Mouse (Mus musculus) hindbrain, embryonic 11.5 days (tissue): ENCODE results near the gene Aldh8a1. TPM values are rescaled to one million over a fixed set of nuclear protein-coding genes. Genes with fewer than 3 reads are reported as not detected.

ENCODE experiments used
- ATAC-seq: fragments of 200-750 bp; cut with Nextera tagmentation; 2 replicates; pipeline ENCODE4 v1.8.0; 2017; ENCODE audit warnings: mild to moderate bottlenecking, moderate TSS enrichment, moderate library complexity; ENCODE audit not compliant: low FRiP score
- DNase-seq: peaks from one replicate; pipeline ENCODE4 v3.0.0-alpha.2; 2015; ENCODE audit warnings: low spot score
- H3K27ac ChIP-seq: fragments of 300-500 bp; sonication (generic); 2 replicates; pipeline ENCODE4 v1.5.1; 2014; ENCODE audit warnings: mild to moderate bottlenecking, low read depth, low read length
- H3K27me3 ChIP-seq: fragments of 300-500 bp; sonication (generic); 2 replicates; pipeline ENCODE4 v1.6.1; 2014; ENCODE audit warnings: mild to moderate bottlenecking, low read length, moderate library complexity, mixed read lengths; ENCODE audit not compliant: control insufficient read depth, insufficient read depth
- H3K36me3 ChIP-seq: fragments of 300-500 bp; sonication (generic); 2 replicates; pipeline ENCODE4 v1.6.1; 2014; ENCODE audit warnings: mild to moderate bottlenecking, low read length, moderate library complexity, mixed read lengths; ENCODE audit not compliant: control insufficient read depth, insufficient read depth
- H3K4me1 ChIP-seq: fragments of 300-500 bp; sonication (generic); replicated peaks from 2 replicates; pipeline ENCODE4 v1.6.1; 2014; ENCODE audit warnings: low read length, mixed read lengths; ENCODE audit not compliant: control insufficient read depth, insufficient read depth
- H3K4me2 ChIP-seq: fragments of 300-500 bp; sonication (generic); replicated peaks from 2 replicates; pipeline ENCODE4 v1.6.1; 2014; ENCODE audit warnings: mild to moderate bottlenecking, low read depth, low read length
- H3K4me3 ChIP-seq: fragments of 300-500 bp; sonication (generic); 2 replicates; pipeline ENCODE4 v1.5.1; 2014; ENCODE audit warnings: low read depth, low read length
- H3K9ac ChIP-seq: fragments of 300-500 bp; sonication (generic); 2 replicates; pipeline ENCODE4 v1.6.1; 2014; ENCODE audit warnings: low read depth, low read length
- H3K9me3 ChIP-seq: fragments of 300-500 bp; sonication (generic); 2 replicates; pipeline ENCODE4 v1.6.1; 2016; ENCODE audit warnings: low read length; ENCODE audit not compliant: control insufficient read depth
- WGBS: fragments of 180-500 bp; shearing (Covaris S2); extraction: QIAGEN DNeasy Blood & Tissue Kit; methylation state at CpG from one replicate; pipeline ENCODE4 v1.1.7; 2014; 5-methylcytosine and 5-hydroxymethylcytosine counted together
- polyA plus RNA-seq: library from polyadenylated mRNA; unstranded; fragments of >200 nt; fragmentation: Nextera tagmentation; extraction: Ambion mirVana; gene quantifications from 2 replicates; pipeline ENCODE4 v1.2.1, GENCODE M21; 2014

Aldh8a1 gene
- polyA plus RNA-seq, 1 experiment from 2014 or later: 0.12 TPM

- 94% methylated on average over 4 of the region's 4 CpGs for WGBS
- H3K4me3 ChIP-seq: no peak overlapping the region
- no peak overlapping the region for H3K9ac ChIP-seq
Measured at GRCm38 (mm10) chr10:21363297-21363696, 13.8 kb upstream of the Aldh8a1 start.

DNA sequence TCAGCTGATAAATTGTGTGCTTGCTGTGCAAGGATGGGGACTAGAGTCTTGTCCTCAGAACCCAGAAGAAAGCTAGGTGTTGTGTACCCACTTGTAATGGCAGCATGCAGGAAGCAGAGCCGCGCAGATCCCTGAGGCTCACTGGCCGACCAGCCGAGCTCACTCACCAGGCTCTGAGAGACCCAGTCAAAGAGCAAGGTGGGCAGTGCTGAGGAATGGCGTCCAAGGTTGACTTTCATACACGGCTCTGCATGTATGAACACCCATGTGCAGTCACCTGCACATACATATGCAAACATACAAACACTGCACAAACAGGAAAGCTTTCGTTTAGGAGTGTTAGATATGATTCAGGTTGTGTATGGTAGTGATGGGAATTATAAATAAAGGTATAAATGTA, 12.1 kb upstream of the Aldh8a1 start:
- 0 out of 2 replicates have a peak, but pooled peaks cover 8% of the 10 kb centered on the region for H3K36me3 ChIP-seq
- no peak for ATAC-seq
- no peak overlapping the region for H3K4me3 ChIP-seq
- H3K27me3 ChIP-seq: no peaks in the 10 kb centered on the region
- no peak overlapping the region for H3K27ac ChIP-seq
- H3K4me1 ChIP-seq: no peaks in the 10 kb centered on the region
- DNase-seq: no peak
- no peak overlapping the region for H3K4me2 ChIP-seq
- 94% methylated on average over 7 of the region's 7 CpGs for WGBS
- H3K9me3 ChIP-seq: no peaks in the 10 kb centered on the region
- H3K9ac ChIP-seq: no peak overlapping the region

More at GRCm38 (mm10) chr10:21363297-21363696, 13.8 kb upstream of the Aldh8a1 start:
- Histone ChIP-seq H3K4me2 (no peak overlapping the region), H3K9me3 (no peaks in the 10 kb centered on the region), H3K27me3 (no peaks in the 10 kb centered on the region), H3K36me3 (0 out of 2 replicates have a peak, but pooled peaks cover 4% of the 10 kb centered on the region), H3K27ac (no peak overlapping the region), H3K4me1 (no peaks in the 10 kb centered on the region)
- ATAC-seq (no peak), DNase-seq (no peak)

GRCm38 (mm10) chr10:21365897-21366296, 11.2 kb upstream of the Aldh8a1 start:
- Histone ChIP-seq H3K9me3 (no peaks in the 10 kb centered on the region), H3K9ac (no peak overlapping the region), H3K27me3 (no peaks in the 10 kb centered on the region), H3K27ac (no peak overlapping the region), H3K4me3 (no peak overlapping the region), H3K36me3 (0 out of 2 replicates have a peak, but pooled peaks cover 6% of the 10 kb centered on the region), H3K4me2 (no peak overlapping the region), H3K4me1 (no peaks in the 10 kb centered on the region)
- DNase-seq (no peak), ATAC-seq (no peak)
- 80% methylated on average over 4 of the region's 4 CpGs for WGBS

GRCm38 (mm10) chr10:21366471-21366870, 10.6 kb upstream of the Aldh8a1 start:
- 63% methylated on average over 3 of the region's 3 CpGs for WGBS
- H3K36me3 ChIP-seq: 0 out of 2 replicates have a peak, but pooled peaks cover 6% of the 10 kb centered on the region

DNA sequence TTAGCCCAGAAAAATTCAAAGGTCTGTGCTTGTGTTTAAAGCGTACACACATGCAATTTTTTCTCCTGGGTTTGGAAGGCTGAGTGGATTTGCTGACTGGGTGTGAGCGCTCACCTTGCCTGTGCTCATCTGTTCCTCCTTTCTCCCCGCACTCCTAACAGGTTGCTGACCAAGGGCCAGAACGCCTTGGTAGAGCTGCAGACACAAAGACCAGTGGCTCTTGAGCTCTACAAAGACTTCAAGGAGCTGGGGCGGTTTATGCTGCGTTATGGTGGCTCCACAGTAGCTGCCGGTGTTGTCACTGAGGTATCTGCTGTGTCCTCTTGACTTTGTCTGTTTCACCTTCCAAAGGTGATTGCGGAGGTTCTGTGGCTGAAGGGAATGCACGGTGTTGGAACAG, 9.6 kb upstream of the Aldh8a1 start:
- Histone ChIP-seq H3K9ac (no peak overlapping the region), H3K4me1 (no peaks in the 10 kb centered on the region), H3K27me3 (no peaks in the 10 kb centered on the region), H3K4me2 (no peak overlapping the region), H3K4me3 (no peak overlapping the region), H3K27ac (no peak overlapping the region), H3K36me3 (0 out of 2 replicates have a peak, but pooled peaks cover 6% of the 10 kb centered on the region), H3K9me3 (no peaks in the 10 kb centered on the region)
- ATAC-seq (no peak), DNase-seq (no peak)
- WGBS: 95% methylated on average over 9 of the region's 9 CpGs

More at GRCm38 (mm10) chr10:21366471-21366870, 10.6 kb upstream of the Aldh8a1 start:
- Histone ChIP-seq H3K9ac (no peak overlapping the region), H3K9me3 (no peaks in the 10 kb centered on the region), H3K27ac (no peak overlapping the region), H3K4me1 (no peaks in the 10 kb centered on the region), H3K27me3 (no peaks in the 10 kb centered on the region), H3K4me3 (no peak overlapping the region), H3K4me2 (no peak overlapping the region)
- ATAC-seq (no peak), DNase-seq (no peak)

GRCm38 (mm10) chr10:21369586-21369985, 7.5 kb upstream of the Aldh8a1 start:
- no peak for DNase-seq
- no peaks in the 10 kb centered on the region for H3K9me3 ChIP-seq
- no peak overlapping the region for H3K4me3 ChIP-seq
- H3K27me3 ChIP-seq: no peaks in the 10 kb centered on the region
- H3K9ac ChIP-seq: no peak overlapping the region
- H3K4me1 ChIP-seq: no peaks in the 10 kb centered on the region
- H3K36me3 ChIP-seq: 0 out of 2 replicates have a peak, but pooled peaks cover 6% of the 10 kb centered on the region
- 81% methylated on average over 2 of the region's 2 CpGs for WGBS
- no peak for ATAC-seq
- H3K4me2 ChIP-seq: no peak overlapping the region
- H3K27ac ChIP-seq: no peak overlapping the region

DNA sequence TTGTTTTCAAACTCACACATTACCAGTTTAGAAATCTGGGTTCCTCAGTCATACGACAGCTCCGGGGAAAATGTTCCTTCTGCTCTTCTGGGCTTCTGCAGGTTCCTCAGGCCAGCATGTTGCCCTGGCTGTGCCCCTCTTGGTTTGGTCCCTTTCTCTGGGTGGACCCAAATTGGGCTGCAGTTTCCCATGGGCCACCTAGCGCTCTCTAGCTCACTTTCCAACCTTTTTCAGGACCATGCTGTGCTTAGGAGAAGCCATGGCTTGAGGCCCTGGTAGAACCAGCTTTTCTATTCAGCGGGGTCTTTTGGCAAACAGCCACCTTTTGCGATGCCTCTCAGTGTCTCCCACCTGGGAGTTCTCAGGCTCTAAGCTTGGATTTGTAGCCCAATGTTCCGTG, 4.8 kb upstream of the Aldh8a1 start:
- no peak for DNase-seq
- no peaks in the 10 kb centered on the region for H3K4me1 ChIP-seq
- H3K4me3 ChIP-seq: no peak overlapping the region
- no peak overlapping the region for H3K9ac ChIP-seq
- H3K36me3 ChIP-seq: 0 out of 2 replicates have a peak, but pooled peaks cover 6% of the 10 kb centered on the region
- H3K4me2 ChIP-seq: no peak overlapping the region
- H3K27me3 ChIP-seq: no peaks in the 10 kb centered on the region
- H3K9me3 ChIP-seq: no peaks in the 10 kb centered on the region
- ATAC-seq: no peak
- WGBS: 93% methylated on average over 6 of the region's 6 CpGs
- H3K27ac ChIP-seq: no peak overlapping the region

DNA sequence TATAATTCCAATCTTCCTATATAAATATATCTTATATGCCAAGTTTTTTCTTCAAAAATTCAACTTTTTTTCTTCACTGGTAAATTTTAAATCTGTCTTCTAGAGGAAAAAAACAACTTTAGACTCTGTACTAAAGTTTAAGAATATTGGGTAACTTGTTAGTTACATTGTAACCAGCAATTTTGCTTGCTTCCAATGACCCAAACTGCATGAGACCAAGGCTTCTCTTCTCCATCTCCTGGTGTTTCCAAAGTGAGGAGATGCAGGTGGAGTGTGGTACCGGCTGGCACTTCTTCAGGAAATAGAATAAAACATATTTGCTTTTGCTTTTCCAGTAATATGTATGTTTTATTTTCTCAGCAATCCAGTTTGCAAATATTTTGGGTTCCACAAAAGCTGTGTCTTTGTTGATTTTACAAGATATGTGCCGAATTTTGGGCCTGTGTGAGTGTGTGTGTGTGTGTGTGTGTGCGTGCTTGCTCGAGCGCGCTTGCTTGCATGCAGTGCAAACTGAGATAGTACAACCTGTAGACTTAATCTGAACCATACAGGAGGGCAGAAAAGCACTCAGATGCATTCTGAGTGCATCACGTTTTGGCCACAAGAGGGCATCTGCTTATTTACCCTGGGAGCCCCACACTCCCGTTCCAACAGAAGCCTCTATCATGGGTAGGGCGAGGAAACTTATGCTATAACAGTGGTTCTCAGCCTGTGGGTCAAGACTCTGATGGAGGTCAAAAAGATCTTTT, 1.3 kb downstream of the Aldh8a1 start:
- DNase-seq: peak; percentile 22
- Histone ChIP-seq H3K4me1 (no peaks in the 10 kb centered on the region), H3K27ac (no peak overlapping the region), H3K4me3 (no peak overlapping the region), H3K4me2 (no peak overlapping the region), H3K27me3 (no peaks in the 10 kb centered on the region), H3K9me3 (no peaks in the 10 kb centered on the region), H3K9ac (no peak overlapping the region), H3K36me3 (no peaks in the 10 kb centered on the region)
- 72% methylated on average over 9 of the region's 9 CpGs for WGBS
- no peak for ATAC-seq

DNA sequence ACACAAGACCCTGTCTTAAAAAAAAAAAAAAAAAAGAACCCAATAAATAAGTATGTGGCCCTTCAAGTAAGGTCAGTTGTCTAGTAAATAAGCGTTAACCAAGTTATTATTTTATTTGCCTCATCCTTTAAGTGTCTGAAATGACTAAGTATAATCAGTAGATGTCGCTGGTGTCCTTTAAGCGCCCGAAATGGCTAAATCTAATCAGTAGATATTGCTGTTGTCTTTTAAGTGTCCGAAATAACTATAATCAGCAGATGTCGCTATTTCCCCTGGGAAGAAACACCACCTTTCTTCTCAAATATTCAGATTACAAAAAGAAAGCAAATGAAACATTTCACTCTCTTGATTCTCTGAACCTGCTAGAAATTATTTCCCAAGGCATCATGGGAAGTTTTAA, 5.8 kb downstream of the Aldh8a1 start:
- Histone ChIP-seq H3K27me3 (no peaks in the 10 kb centered on the region), H3K4me3 (no peak overlapping the region), H3K9ac (no peak overlapping the region), H3K27ac (no peak overlapping the region), H3K9me3 (no peaks in the 10 kb centered on the region), H3K4me1 (no peaks in the 10 kb centered on the region), H3K4me2 (no peak overlapping the region), H3K36me3 (no peaks in the 10 kb centered on the region)
- no peak for ATAC-seq
- WGBS: 26% methylated on average over 6 of the region's 6 CpGs
- DNase-seq: peak; percentile 60
